Mouse (Mus musculus) heart, postnatal 0 days (tissue): ENCODE measurements at regions not wholly inside any gene's neighbourhood (a gene's known extent, or its start where the extent isn't known, plus 50 kb on each side); places are given as distances from the start of the nearest gene placed in this dataset.

Experiments used
- ATAC-seq: fragments of 200-750 bp; cut with Nextera tagmentation; 2 replicates; pipeline ENCODE4 v1.8.0; 2017; ENCODE audit warnings: low read depth, moderate number of reproducible peaks, moderate library complexity; ENCODE audit not compliant: insufficient read depth
- DNase-seq: peaks from one replicate; pipeline ENCODE4 v3.0.0-alpha.2; 2016; ENCODE audit warnings: low spot score
- H3K27ac ChIP-seq: fragments of 300-500 bp; sonication (generic); 2 replicates; pipeline ENCODE4 v1.5.1; 2014; ENCODE audit warnings: low read depth, mild to moderate bottlenecking
- H3K27me3 ChIP-seq: fragments of 300-500 bp; sonication (generic); 2 replicates; pipeline ENCODE4 v1.6.1; 2014; ENCODE audit warnings: low read length, mixed read lengths; ENCODE audit not compliant: control insufficient read depth, insufficient read depth
- H3K36me3 ChIP-seq: fragments of 300-500 bp; sonication (generic); replicated peaks from 2 replicates; pipeline ENCODE4 v1.6.1; 2014; ENCODE audit warnings: low read length, mixed read lengths; ENCODE audit not compliant: control insufficient read depth, insufficient read depth
- H3K4me1 ChIP-seq: fragments of 300-500 bp; sonication (generic); 2 replicates; pipeline ENCODE4 v1.6.1; 2014; ENCODE audit warnings: antibody characterized with exemption; ENCODE audit not compliant: control insufficient read depth, insufficient read depth
- H3K4me2 ChIP-seq: fragments of 300-500 bp; sonication (generic); 2 replicates; pipeline ENCODE4 v1.6.1; 2014; ENCODE audit warnings: low read depth, mild to moderate bottlenecking, low read length, moderate library complexity
- H3K4me3 ChIP-seq: fragments of 300-500 bp; sonication (generic); 2 replicates; pipeline ENCODE4 v1.5.1; 2014; ENCODE audit warnings: low read depth, low read length
- H3K9ac ChIP-seq: fragments of 300-500 bp; sonication (generic); replicated peaks from 2 replicates; pipeline ENCODE4 v1.6.1; 2014; ENCODE audit warnings: low read depth, low read length, mixed read lengths
- H3K9me3 ChIP-seq: fragments of 300-500 bp; sonication (generic); replicated peaks from 2 replicates; pipeline ENCODE4 v1.6.1; 2016; ENCODE audit warnings: low read length; ENCODE audit not compliant: control insufficient read depth
- CTCF ChIP-seq: IDR thresholded peaks from 2 replicates; pipeline ENCODE4 v1.5.1; 2016; ENCODE audit warnings: antibody characterized with exemption, control low read depth, low read depth
- EP300 ChIP-seq: IDR thresholded peaks from 2 replicates; pipeline ENCODE4 v1.6.1; 2016; ENCODE audit warnings: antibody characterized with exemption, low read depth
- WGBS: fragments of 180-500 bp; shearing (Covaris S2); extraction: QIAGEN DNeasy Blood & Tissue Kit; methylation state at CpG from one replicate; pipeline ENCODE4 v1.1.7; 2014; 5-methylcytosine and 5-hydroxymethylcytosine counted together

DNA sequence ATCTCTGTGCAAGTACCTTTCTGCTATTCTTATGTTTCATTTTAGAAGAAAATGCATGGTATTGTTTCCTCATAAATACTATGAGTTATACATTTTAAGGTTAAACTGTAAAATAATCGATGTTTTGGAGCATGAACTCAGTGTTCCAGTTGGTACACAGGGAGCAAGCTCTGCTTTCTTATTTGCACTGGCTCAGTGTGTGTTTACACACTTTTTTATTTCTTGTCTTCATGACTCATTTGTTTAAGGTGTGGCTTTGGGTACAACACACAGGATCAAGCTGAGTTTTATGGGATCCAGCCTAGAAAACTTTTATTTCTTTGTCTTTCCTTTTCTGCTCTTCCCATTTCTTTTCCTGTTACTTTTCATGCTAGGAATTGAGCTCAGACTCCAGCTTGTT, 2704.7 kb downstream of the 9330182O14Rik start:
- WGBS = 85% methylated on average over 1 of the region's 1 CpGs
- H3K36me3 ChIP-seq = no peaks in the 10 kb centered on the region

DNA sequence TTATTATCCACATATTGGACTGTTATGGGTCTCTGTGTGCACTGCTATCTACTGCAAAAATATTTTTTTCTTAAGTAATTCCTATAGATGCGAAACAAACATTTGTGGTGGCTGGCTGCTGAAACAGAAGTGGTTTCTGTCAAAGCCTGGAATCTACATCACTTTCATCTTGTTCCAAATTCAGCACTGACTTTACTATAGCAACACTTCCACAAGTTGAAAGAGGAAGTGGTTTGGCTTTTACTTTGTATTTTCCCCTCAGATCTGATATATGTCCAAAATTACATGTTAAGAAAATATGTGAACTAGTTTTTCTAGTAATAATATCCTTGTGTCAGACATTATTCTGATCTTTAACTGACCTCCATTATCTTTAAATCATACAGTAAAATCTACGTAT, 2715.8 kb downstream of the 9330182O14Rik start:
- no peaks in the 10 kb centered on the region; the same call in 1 of the 2 replicates for H3K4me1 ChIP-seq
- no peak overlapping the region for H3K4me2 ChIP-seq
- no peaks in the 10 kb centered on the region for H3K27me3 ChIP-seq
- DNase-seq (no peak), ATAC-seq (no peak)
- H3K4me3 ChIP-seq = no peak overlapping the region
- no peaks in the 10 kb centered on the region for H3K9me3 ChIP-seq
- 89% methylated on average over 2 of the region's 2 CpGs for WGBS
- no peak overlapping the region for H3K27ac ChIP-seq
- TF ChIP-seq CTCF (no peak), EP300 (no peak)
- H3K9ac ChIP-seq = no peak overlapping the region
- H3K36me3 ChIP-seq = no peaks in the 10 kb centered on the region

More for the DNA sequence above, 2704.7 kb downstream of the 9330182O14Rik start:
- Histone ChIP-seq H3K4me1 (peaks cover 3% of the 10 kb centered on the region; the same call in 1 of the 2 replicates), H3K4me2 (no peak overlapping the region), H3K9me3 (no peaks in the 10 kb centered on the region), H3K4me3 (no peak overlapping the region), H3K9ac (no peak overlapping the region), H3K27ac (no peak overlapping the region), H3K27me3 (no peaks in the 10 kb centered on the region)
- DNase-seq (no peak), ATAC-seq (no peak)
- TF ChIP-seq EP300 = no peak
- no peak for TF ChIP-seq CTCF

DNA sequence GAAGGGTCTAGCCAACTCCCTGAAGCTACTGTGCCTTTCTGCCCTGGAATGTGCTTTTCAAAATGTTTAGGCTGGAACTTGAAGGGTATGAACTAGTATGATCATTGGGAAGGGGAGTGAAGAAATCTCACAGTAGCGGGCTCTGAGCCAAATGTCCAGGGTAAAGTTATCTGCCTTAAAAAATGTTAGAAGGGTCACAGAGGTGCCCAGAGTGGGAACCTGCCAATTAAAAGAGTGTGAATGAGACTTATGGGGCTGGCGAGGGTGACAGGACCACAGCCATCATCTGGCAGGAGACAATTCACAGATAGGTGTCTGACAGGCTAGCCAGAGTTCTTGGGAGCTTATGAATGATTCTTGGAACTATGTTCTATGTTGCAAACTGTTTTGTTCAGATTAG, 2738.3 kb downstream of the 9330182O14Rik start:
- DNase-seq (peak; percentile 52), ATAC-seq (peak; percentile 74)
- H3K27me3 ChIP-seq = no peaks in the 10 kb centered on the region
- WGBS = 17% methylated on average over 2 of the region's 2 CpGs
- no peak overlapping the region for H3K4me2 ChIP-seq
- H3K4me3 ChIP-seq = no peak overlapping the region
- H3K4me1 ChIP-seq = no peaks in the 10 kb centered on the region; the same call in 1 of the 2 replicates
- TF ChIP-seq CTCF = no peak
- no peak for TF ChIP-seq EP300
- H3K36me3 ChIP-seq = no peaks in the 10 kb centered on the region
- no peak overlapping the region for H3K9ac ChIP-seq
- H3K27ac ChIP-seq = peak overlapping the region; percentile 55; the same call in 1 of the 2 replicates
- H3K9me3 ChIP-seq = no peaks in the 10 kb centered on the region

DNA sequence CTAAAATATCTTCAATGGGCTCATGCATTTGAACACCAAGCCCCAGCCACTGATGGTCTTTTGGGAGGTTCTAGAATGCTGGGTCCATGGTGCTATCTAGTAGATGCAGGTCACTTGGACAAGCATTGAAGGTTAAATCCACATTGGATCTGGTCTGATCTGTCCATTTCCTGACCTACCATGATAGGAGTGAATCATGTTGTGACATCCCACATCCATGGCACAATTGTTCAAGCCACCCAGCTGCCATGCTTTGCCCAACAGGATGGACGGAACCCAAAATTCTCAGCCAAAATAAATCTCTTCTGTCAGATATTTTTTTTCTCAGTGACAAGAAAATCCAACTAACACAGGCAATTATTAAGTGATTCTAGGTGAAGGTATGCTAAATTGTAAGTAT, 2760.4 kb downstream of the 9330182O14Rik start:
- no peaks in the 10 kb centered on the region for H3K4me1 ChIP-seq
- H3K4me2 ChIP-seq = no peak overlapping the region
- TF ChIP-seq CTCF (no peak), EP300 (no peak)
- no peak overlapping the region for H3K9ac ChIP-seq
- no peak for DNase-seq
- no peak overlapping the region for H3K4me3 ChIP-seq
- WGBS = 74% methylated on average over 1 of the region's 1 CpGs
- no peak overlapping the region for H3K27ac ChIP-seq
- no peaks in the 10 kb centered on the region for H3K36me3 ChIP-seq
- no peaks in the 10 kb centered on the region for H3K27me3 ChIP-seq
- no peaks in the 10 kb centered on the region for H3K9me3 ChIP-seq
- no peak for ATAC-seq

DNA sequence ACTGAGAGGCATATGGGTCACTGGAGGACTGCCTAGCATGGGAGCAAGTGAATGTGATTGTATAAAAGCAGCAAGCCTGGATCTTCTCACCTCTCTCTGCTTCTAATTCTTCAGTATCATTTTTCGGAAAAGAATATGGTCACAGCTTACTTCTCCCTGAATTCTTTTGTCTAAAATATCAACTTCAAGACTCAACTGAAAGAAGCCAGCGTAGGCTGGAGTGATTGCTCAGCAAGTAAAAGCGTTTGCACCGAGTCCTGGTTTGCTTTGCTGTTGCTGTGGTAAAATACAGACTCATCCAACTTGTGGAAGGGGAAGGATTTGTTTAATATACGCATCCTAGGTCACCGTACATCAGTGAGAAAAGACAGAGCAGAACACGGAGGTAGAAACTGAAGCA, 2765.9 kb downstream of the 9330182O14Rik start:
- ATAC-seq (no peak), DNase-seq (no peak)
- Histone ChIP-seq H3K27ac (no peak overlapping the region), H3K9ac (no peak overlapping the region), H3K4me2 (no peak overlapping the region), H3K27me3 (no peaks in the 10 kb centered on the region), H3K9me3 (no peaks in the 10 kb centered on the region), H3K36me3 (no peaks in the 10 kb centered on the region), H3K4me1 (no peaks in the 10 kb centered on the region), H3K4me3 (no peak overlapping the region)
- TF ChIP-seq CTCF (no peak), EP300 (no peak)
- WGBS = 88% methylated on average over 7 of the region's 7 CpGs

DNA sequence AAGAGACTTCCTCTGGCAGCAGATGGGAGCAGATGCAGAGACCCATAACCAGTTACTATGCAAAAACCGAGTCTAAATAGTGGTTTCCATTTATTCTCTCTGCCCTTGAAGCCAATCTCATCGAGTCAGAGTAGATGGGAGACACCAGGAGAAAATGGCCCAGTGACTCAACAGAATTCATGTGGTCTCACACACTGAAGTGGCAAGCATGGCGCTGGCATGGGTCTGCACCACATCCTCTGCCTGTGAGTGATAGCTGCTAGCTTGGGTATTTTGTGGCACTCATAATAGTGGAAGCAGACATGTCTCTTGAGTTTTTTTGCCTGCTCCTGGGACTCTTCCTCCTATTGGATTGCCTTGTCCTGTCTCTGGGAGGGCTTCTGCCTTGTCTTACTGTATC, 2767.6 kb downstream of the 9330182O14Rik start:
- 75% methylated on average over 3 of the region's 3 CpGs for WGBS
- H3K4me2 ChIP-seq = no peak overlapping the region
- H3K9me3 ChIP-seq = no peaks in the 10 kb centered on the region
- ATAC-seq = no peak
- no peaks in the 10 kb centered on the region for H3K27me3 ChIP-seq
- no peak overlapping the region for H3K27ac ChIP-seq
- H3K4me1 ChIP-seq = no peaks in the 10 kb centered on the region
- no peak for TF ChIP-seq EP300
- no peak for TF ChIP-seq CTCF
- H3K36me3 ChIP-seq = no peaks in the 10 kb centered on the region
- H3K4me3 ChIP-seq = no peak overlapping the region
- H3K9ac ChIP-seq = no peak overlapping the region
- DNase-seq = no peak
